8 mouse cellular contexts compared by ENCODE assay signal in genomic region chr19:29074802-29075201, GRCm38 (mm10). TPM values are rescaled to one million over a fixed set of nuclear protein-coding genes. Genes with fewer than 3 reads are reported as not detected.
DNase-seq lines count a peak whose midpoint lies in the region; ATAC-seq and TF ChIP-seq lines count a peak whose summit lies in the region.

No protein-coding gene starts in this region.

- peak; percentile 13 for DNase-seq in adrenal gland, postnatal 25 days
- DNase-seq in adrenal gland, postnatal 4 days (ENCODE audit: low spot score in 2 of 2) = no peak
- DNase-seq in lung, embryonic 14.5 days = peak; percentile 76
- DNase-seq in lung, postnatal 25 days (ENCODE audit: low spot score) = no peak
- peak; percentile 54 for DNase-seq in kidney, postnatal 4 days
- DNase-seq in layer of hippocampus, adult 9-10 months (ENCODE audit: low spot score) = no peak
- no peak for DNase-seq in gastrocnemius, postnatal 10 days

- H3K27ac ChIP-seq in lung, embryonic 14.5 days (ENCODE audit: low read depth) = no peak overlapping the region
- no peak overlapping the region for H3K27ac ChIP-seq in heart, embryonic 11.5 days (ENCODE audit: low read depth, low read length)

- H3K9ac ChIP-seq in lung, embryonic 14.5 days = no peak overlapping the region
- H3K9ac ChIP-seq in heart, embryonic 11.5 days (ENCODE audit: low read depth, low read length) = no peak overlapping the region

- H3K4me1 ChIP-seq in lung, embryonic 14.5 days (ENCODE audit: insufficient read depth) = no peaks in the 10 kb centered on the region
- peaks cover 7% of the 10 kb centered on the region for H3K4me1 ChIP-seq in heart, embryonic 11.5 days (ENCODE audit: control insufficient read depth, insufficient read depth, low read length)

- no peak overlapping the region for H3K4me3 ChIP-seq in lung, embryonic 14.5 days (ENCODE audit: low read depth, low read length)
- H3K4me3 ChIP-seq in heart, embryonic 11.5 days (ENCODE audit: low read depth, low read length) = no peak overlapping the region

- ATAC-seq in lung, embryonic 14.5 days (ENCODE audit: insufficient read depth) = no peak
- peak; percentile 69; the same call in 1 of the 2 replicates for ATAC-seq in heart, embryonic 11.5 days (replicated peaks; ENCODE audit: insufficient number of reproducible peaks, low FRiP score, low TSS enrichment)

- 46% methylated on average over 6 of the region's 6 CpGs for WGBS in lung, embryonic 14.5 days
- 32% methylated on average over 6 of the region's 6 CpGs for WGBS in heart, embryonic 11.5 days (ENCODE audit: insufficient replicate concordance)

- H3K9me3 ChIP-seq in lung, embryonic 14.5 days (ENCODE audit: low read depth, low read length) = no peaks in the 10 kb centered on the region
- H3K9me3 ChIP-seq in heart, embryonic 11.5 days (replicated peaks; ENCODE audit: control insufficient read depth, low read length) = no peaks in the 10 kb centered on the region

- H3K4me2 ChIP-seq in lung, embryonic 14.5 days = no peak overlapping the region
- 0 out of 2 replicates have a peak overlapping the region, but pooled peaks have one; percentile 9 for H3K4me2 ChIP-seq in heart, embryonic 11.5 days

- H3K27me3 ChIP-seq in lung, embryonic 14.5 days (ENCODE audit: insufficient read depth, low read length) = no peaks in the 10 kb centered on the region
- H3K27me3 ChIP-seq in heart, embryonic 11.5 days (ENCODE audit: control insufficient read depth, insufficient read depth, low read length) = no peaks in the 10 kb centered on the region

- H3K36me3 ChIP-seq in lung, embryonic 14.5 days (ENCODE audit: insufficient read depth) = no peaks in the 10 kb centered on the region
- H3K36me3 ChIP-seq in heart, embryonic 11.5 days (ENCODE audit: control insufficient read depth, insufficient read depth, low read length) = no peaks in the 10 kb centered on the region

- no peak for TF ChIP-seq CTCF in lung, embryonic 14.5 days (IDR thresholded peaks at IDR 0.05; ENCODE audit: low read depth)

RNA-seq across cellular contexts. Expression of gene Rcl1, which starts 26.4 kb away (rescaled TPM):
- 32.4 and 32.9 TPM in 2 replicates for total RNA-seq in adrenal gland, postnatal 25 days (2021)
- total RNA-seq in adrenal gland, postnatal 4 days (2021) = 10 to 100 TPM; 26.9 to 30.0 TPM
- 60.7 and 61.5 TPM in 2 replicates for polyA plus RNA-seq in lung, embryonic 14.5 days (2014; fragmentation: Nextera tagmentation; extraction: Ambion mirVana)
- polyA plus RNA-seq in heart, embryonic 11.5 days (2014; fragmentation: Nextera tagmentation; extraction: Ambion mirVana) = 26.4 and 27.8 TPM in 2 replicates
- 10 to 100 TPM; 12.3 to 12.4 TPM for total RNA-seq in gastrocnemius, postnatal 10 days (2021)

RNA-seq across cellular contexts. Expression of gene Ak3, which starts 27.0 kb away (rescaled TPM):
- 240 and 253 TPM in 2 replicates for total RNA-seq in adrenal gland, postnatal 25 days (2021)
- total RNA-seq in adrenal gland, postnatal 4 days (2021) = 100 to 1,000 TPM; 146 to 153 TPM
- 67.1 and 69.3 TPM in 2 replicates for polyA plus RNA-seq in lung, embryonic 14.5 days (2014; fragmentation: Nextera tagmentation; extraction: Ambion mirVana)
- polyA plus RNA-seq in heart, embryonic 11.5 days (2014; fragmentation: Nextera tagmentation; extraction: Ambion mirVana) = 72.5 and 74.4 TPM in 2 replicates
- total RNA-seq in gastrocnemius, postnatal 10 days (2021) = 10 to 100 TPM; 60.1 to 61.7 TPM

Comparison
In these comparisons a context has a peak if more than half of its experiments do, and no peak if none do; other contexts are left out.
1. DNase-seq: peak in adrenal gland, postnatal 25 days (single experiment), lung, embryonic 14.5 days (single experiment) and kidney, postnatal 4 days (2 of 2); none in adrenal gland, postnatal 4 days (0 of 2), lung, postnatal 25 days (single experiment), layer of hippocampus, adult 9-10 months (single experiment) and gastrocnemius, postnatal 10 days (single experiment).